Mouse (Mus musculus): ENCODE measurements around the gene Cep44.

Cep44 gene

DNA sequence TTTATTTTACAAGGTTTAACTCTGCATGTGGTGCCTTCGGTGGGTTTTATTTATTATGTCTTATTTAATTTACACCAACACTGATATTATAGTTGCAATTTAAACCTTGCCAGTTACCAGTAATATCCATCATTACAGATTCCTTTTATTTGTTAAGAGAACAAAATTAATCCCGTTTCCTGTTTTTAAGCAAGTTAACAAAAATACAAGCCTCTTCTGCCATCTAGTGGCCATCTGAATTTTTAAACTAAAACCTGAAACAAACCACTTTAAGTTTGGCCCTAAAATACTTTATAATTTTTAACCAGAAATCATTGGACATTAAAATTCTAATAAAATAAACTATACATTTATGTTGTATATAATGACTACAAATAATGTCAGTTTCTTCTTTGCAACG, 64.8 kb downstream of the Cep44 start:
- no peak for DNase-seq (ENCODE audit: low spot score)
